Mouse (Mus musculus) c-Kit-negative CD71-positive TER-119-positive erythroid progenitor cells, embryonic 14.5 days (primary cell): ENCODE results near the gene Ccdc89.

Source experiments
- DNase-seq: peaks from one replicate; pipeline ENCODE4 v3.0.0-alpha.2; 2013; ENCODE audit warnings: low read depth, low spot score

Ccdc89 gene

GRCm38 (mm10) chr7:90426020-90427001, at the start of gene Ccdc89:
Gene Ccdc89 (plus strand): TSS chr7:90426577.
- no peak for DNase-seq

GRCm38 (mm10) chr7:90384411-90384810, 42.0 kb upstream of the Ccdc89 start:
- DNase-seq = no peak

- DNase-seq = no peak
These were observed 39.4 kb upstream of the Ccdc89 start for GRCm38 (mm10) chr7:90386885-90387459.

- DNase-seq = no peak
These were observed 36.6 kb upstream of the Ccdc89 start for GRCm38 (mm10) chr7:90389765-90390164.

- DNase-seq = no peak
These were observed 31.3 kb upstream of the Ccdc89 start for GRCm38 (mm10) chr7:90395073-90395472.

GRCm38 (mm10) chr7:90395928-90396327, 30.4 kb upstream of the Ccdc89 start:
- no peak for DNase-seq

- peak; percentile 15 for DNase-seq
These were observed 16.4 kb upstream of the Ccdc89 start for GRCm38 (mm10) chr7:90409934-90410333.

- no peak for DNase-seq
These were observed 629 bp downstream of the Ccdc89 start for GRCm38 (mm10) chr7:90427006-90427405.

GRCm38 (mm10) chr7:90432221-90432620, 5.8 kb downstream of the Ccdc89 start:
- no peak for DNase-seq

GRCm38 (mm10) chr7:90440044-90440443, 13.7 kb downstream of the Ccdc89 start:
- no peak for DNase-seq

GRCm38 (mm10) chr7:90442070-90442469, 15.7 kb downstream of the Ccdc89 start:
- DNase-seq = no peak

GRCm38 (mm10) chr7:90442518-90443080, 16.2 kb downstream of the Ccdc89 start, which contains the start of gene Crebzf:
Gene Crebzf (plus strand): TSS chr7:90442729.
- peak; percentile 95 for DNase-seq

GRCm38 (mm10) chr7:90443101-90444091, 17.0 kb downstream of the Ccdc89 start:
- DNase-seq = peak; percentile 55

GRCm38 (mm10) chr7:90444206-90444605, 17.8 kb downstream of the Ccdc89 start:
- DNase-seq = peak; percentile 31

GRCm38 (mm10) chr7:90456149-90456844, 29.9 kb downstream of the Ccdc89 start:
- DNase-seq = no peak

- DNase-seq = peak; percentile 58
These were observed 30.6 kb downstream of the Ccdc89 start, which contains the start of gene Tmem126a for GRCm38 (mm10) chr7:90456845-90457468. Gene Tmem126a (minus strand): TSS chr7:90457229.

- DNase-seq = no peak
These were observed 31.1 kb downstream of the Ccdc89 start for GRCm38 (mm10) chr7:90457517-90457916.

GRCm38 (mm10) chr7:90460330-90460729, 34.0 kb downstream of the Ccdc89 start:
- DNase-seq = no peak

GRCm38 (mm10) chr7:90460930-90461329, 34.6 kb downstream of the Ccdc89 start:
- DNase-seq = no peak

- DNase-seq = no peak
These were observed 35.1 kb downstream of the Ccdc89 start for GRCm38 (mm10) chr7:90461441-90461840.
